Mouse (Mus musculus): Measurements from ENCODE around the gene Fam3c. TPM values are rescaled to one million over a fixed set of nuclear protein-coding genes. Genes with fewer than 3 reads are reported as not detected.
A peak's percentile ranks its signal among the peaks of the same experiment; 100 is the strongest.

The Fam3c gene
- total and polyA plus RNA-seq, 3 experiments = 28.2 to 396 (median 30.7) TPM

DNA sequence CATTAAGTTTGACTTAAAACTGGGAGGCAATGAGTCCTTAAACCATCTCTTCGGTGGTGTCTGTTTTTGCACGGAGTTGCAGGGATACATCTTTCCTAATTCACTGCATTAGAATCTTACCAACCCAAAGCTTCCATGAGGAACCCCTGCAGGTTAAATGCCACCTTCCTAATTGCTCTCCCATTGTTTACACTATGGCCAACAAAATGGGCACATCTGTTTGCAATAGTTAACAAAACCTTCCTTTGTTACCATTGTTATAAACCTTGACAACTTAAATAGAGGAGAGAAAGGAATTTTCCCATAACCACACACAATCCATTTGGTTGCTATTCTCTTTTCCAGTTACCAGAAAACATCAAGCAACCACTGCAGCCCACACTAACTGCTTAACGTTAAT, 62.1 kb downstream of the Fam3c start:
- no peak overlapping the region for H3K4me3 ChIP-seq (ENCODE audit: control insufficient read depth in 1 of 2, insufficient read depth in 1 of 2, low read depth in 2 of 2, low read length in 2 of 2)
- TF ChIP-seq MAX (IDR thresholded peaks at IDR 0.05; ENCODE audit: low read length) = no peak
- no peak for TF ChIP-seq ETS1 (IDR thresholded peaks at IDR 0.05; ENCODE audit: low read depth, low read length)
- no peak for TF ChIP-seq MAZ (IDR thresholded peaks at IDR 0.05; ENCODE audit: low read depth, low read length)
- TF ChIP-seq CHD2 (IDR thresholded peaks at IDR 0.05; ENCODE audit: low read length) = no peak
- H3K27ac ChIP-seq (ENCODE audit: control insufficient read depth, low read depth, low read length) = no peak overlapping the region
- H3K79me2 ChIP-seq (ENCODE audit: control insufficient read depth, insufficient read depth, low read length, poor library complexity) = no peaks in the 10 kb centered on the region
- no peak overlapping the region for H3K9ac ChIP-seq (ENCODE audit: control insufficient read depth, low read depth, low read length, poor library complexity, severe bottlenecking)
- no peak for DNase-seq (ENCODE audit: low read depth, low spot score)
- H3K36me3 ChIP-seq (ENCODE audit: control insufficient read depth in 1 of 2, insufficient read depth in 2 of 2, low read length in 2 of 2) = no peaks in the 10 kb centered on the region
- H3K27me3 ChIP-seq (ENCODE audit: control insufficient read depth in 1 of 2, insufficient read depth in 2 of 2, low read length in 2 of 2) = peaks cover 2% of the 10 kb centered on the region in 2 experiments; a peak in 2 of 4 replicates
- no peaks in the 10 kb centered on the region for H3K4me1 ChIP-seq (ENCODE audit: control insufficient read depth in 1 of 2, insufficient read depth in 2 of 2, low read length in 2 of 2)
- no peaks in the 10 kb centered on the region for H3K9me3 ChIP-seq (replicated peaks; ENCODE audit: insufficient read depth, low read length)

GRCm38 (mm10) chr6:22292056-22292455, 64.0 kb downstream of the Fam3c start:
- no peaks in the 10 kb centered on the region for H3K36me3 ChIP-seq (ENCODE audit: control insufficient read depth in 1 of 2, insufficient read depth in 2 of 2, low read length in 2 of 2)
- H3K27ac ChIP-seq (ENCODE audit: control insufficient read depth, low read depth, low read length) = no peak overlapping the region
- no peaks in the 10 kb centered on the region for H3K4me1 ChIP-seq (ENCODE audit: control insufficient read depth in 1 of 2, insufficient read depth in 2 of 2, low read length in 2 of 2)
- peak; percentile 11 for DNase-seq (ENCODE audit: low read depth, low spot score)
- peaks cover 2% of the 10 kb centered on the region in 2 experiments; a peak in 2 of 4 replicates for H3K27me3 ChIP-seq (ENCODE audit: control insufficient read depth in 1 of 2, insufficient read depth in 2 of 2, low read length in 2 of 2)
- H3K9ac ChIP-seq (ENCODE audit: control insufficient read depth, low read depth, low read length, poor library complexity, severe bottlenecking) = no peak overlapping the region
- no peak overlapping the region for H3K4me3 ChIP-seq (ENCODE audit: control insufficient read depth in 1 of 2, insufficient read depth in 1 of 2, low read depth in 2 of 2, low read length in 2 of 2)
- no peaks in the 10 kb centered on the region for H3K79me2 ChIP-seq (ENCODE audit: control insufficient read depth, insufficient read depth, low read length, poor library complexity)
- no peak for TF ChIP-seq POLR2A (IDR thresholded peaks at IDR 0.05; ENCODE audit: control insufficient read depth in 1 of 2, insufficient read depth in 1 of 2, low read depth in 1 of 2, low read length in 2 of 2, poor library complexity in 1 of 2)
- TF ChIP-seq UBTF (IDR thresholded peaks at IDR 0.05; ENCODE audit: borderline replicate concordance, insufficient read depth, low read depth, low read length) = no peak
- no peak for TF ChIP-seq KAT2A (conservative IDR thresholded peaks at IDR 0.05; ENCODE audit: low read depth, low read length)
- no peak for TF ChIP-seq HCFC1 (IDR thresholded peaks at IDR 0.05; ENCODE audit: low read depth, low read length)
- TF ChIP-seq MYC (IDR thresholded peaks at IDR 0.05; ENCODE audit: low read depth, low read length) = no peak
- TF ChIP-seq TBP (IDR thresholded peaks at IDR 0.05; ENCODE audit: low read depth, low read length) = no peak
- TF ChIP-seq POLR2AphosphoS5 (IDR thresholded peaks at IDR 0.05; ENCODE audit: borderline replicate concordance, low read depth, low read length) = no peak
- TF ChIP-seq ZMIZ1 (IDR thresholded peaks at IDR 0.05; ENCODE audit: low read depth, low read length) = no peak
- no peak for TF ChIP-seq RAD21 (IDR thresholded peaks at IDR 0.05; ENCODE audit: low read depth, low read length)
- TF ChIP-seq JUND (IDR thresholded peaks at IDR 0.05; ENCODE audit: low read depth, low read length) = no peak
- no peak for TF ChIP-seq TAL1 (IDR thresholded peaks at IDR 0.05; ENCODE audit: low read length)
- TF ChIP-seq POLR2AphosphoS2 (IDR thresholded peaks at IDR 0.05; ENCODE audit: low read length) = no peak
- TF ChIP-seq SIN3A (IDR thresholded peaks at IDR 0.05; ENCODE audit: low read length) = no peak
- no peaks in the 10 kb centered on the region for H3K9me3 ChIP-seq (replicated peaks; ENCODE audit: insufficient read depth, low read length)

All from MEL (cell line).